Mouse (Mus musculus): ENCODE results near the gene Lcn9. TPM values are rescaled to one million over a fixed set of nuclear protein-coding genes. Genes with fewer than 3 reads are reported as not detected.

The Lcn9 gene
- not detected for polyA plus RNA-seq (2014; fragmentation: Illumina TruSeq; extraction: RNeasy Lipid Tissue Mini Kit (QIAGEN cat#74804); ENCODE audit: low read depth, low replicate concordance)

DNA sequence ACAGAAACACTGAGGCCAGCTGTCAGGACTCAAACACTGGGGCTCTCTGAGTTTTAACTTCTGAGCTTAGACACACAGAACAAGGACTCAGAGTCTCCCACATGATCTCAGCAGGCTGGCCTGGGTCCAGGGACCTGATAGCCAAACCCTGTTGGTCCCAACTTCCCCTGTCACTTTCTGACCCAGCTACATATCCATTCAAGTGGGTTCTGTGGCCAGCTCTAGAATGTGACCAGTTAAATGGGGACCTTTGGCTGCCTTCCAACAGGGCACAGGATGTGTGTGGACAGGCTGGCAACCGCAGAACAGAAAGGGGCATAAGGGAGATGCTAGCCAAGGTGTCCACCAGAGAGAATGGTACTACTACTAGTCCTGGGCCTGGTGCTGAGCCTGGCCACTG, at the start of gene Lcn9:
Gene Lcn9 (plus strand): TSS at position 348 of the 400 bp plus-strand sequence.

DNA sequence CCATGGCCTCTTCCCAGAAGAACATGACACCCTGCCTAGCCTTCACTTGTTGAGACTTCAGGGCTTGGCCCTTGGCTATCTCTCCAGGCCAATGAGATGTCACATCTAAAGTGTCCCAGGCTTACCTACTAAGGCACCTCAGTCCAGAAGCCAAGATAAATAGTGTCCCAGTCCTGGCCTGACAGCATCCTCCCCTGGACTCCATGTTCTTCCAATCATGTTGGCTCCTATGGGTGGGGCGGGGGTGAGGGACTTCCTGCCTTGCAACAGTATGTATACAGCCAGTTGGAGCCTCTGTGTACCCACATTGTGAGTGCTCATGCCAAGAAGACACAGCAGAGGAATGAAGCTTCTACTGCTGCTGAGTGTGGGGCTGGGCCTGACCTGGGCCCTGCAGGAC, 46.2 kb upstream of the Lcn9 start, which contains the start of gene Lcn11:
Gene Lcn11 (plus strand): TSS at position 301 of the 400 bp plus-strand sequence.

GRCm38 (mm10) chr2:25781957-25782356, 41.0 kb upstream of the Lcn9 start, which contains the start of gene Gm13539:
Gene Gm13539, plus strand, starts transcription at chr2:25782257.

DNA sequence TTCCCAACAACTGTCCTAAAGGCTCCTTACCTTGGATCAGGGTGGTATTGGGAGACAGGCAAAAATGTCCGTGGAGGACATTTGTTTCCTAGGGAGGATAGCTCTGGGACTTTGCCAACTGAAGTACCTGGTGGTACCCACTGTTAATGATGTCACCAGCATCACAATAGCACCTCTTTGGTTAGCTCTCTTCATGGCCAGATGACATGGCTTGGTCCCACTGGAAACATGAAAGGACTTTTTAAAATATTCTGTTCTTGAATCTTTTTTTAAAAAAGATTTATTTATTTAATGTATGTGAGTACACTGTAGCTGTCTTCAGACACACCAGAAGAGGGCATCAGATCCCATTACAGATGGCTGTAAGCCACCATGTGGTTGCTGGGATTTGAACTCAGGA, 7.2 kb upstream of the Lcn9 start, which contains the start of gene Glt6d1:
Gene Glt6d1 (minus strand): TSS at position 101 of the 400 bp plus-strand sequence.

DNA sequence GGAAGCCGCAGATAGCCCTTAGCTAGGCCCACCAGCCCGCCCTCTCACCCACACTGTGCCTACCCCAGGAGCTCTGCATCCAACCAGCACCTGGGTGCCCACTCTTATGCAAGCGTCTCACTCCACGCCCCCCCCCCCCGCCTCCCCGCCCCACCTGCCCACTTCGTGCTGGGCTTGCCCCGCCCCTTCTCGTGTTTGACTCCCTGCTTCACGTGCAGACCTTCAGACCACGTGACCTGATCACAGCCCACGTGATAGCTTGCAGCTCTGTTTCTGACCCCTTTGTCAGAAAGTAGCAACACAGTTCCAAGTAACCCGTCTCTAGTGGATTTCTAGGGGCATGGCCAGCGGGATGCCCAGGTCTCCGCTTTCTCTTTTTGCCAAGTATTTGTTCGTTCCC, 24.3 kb downstream of the Lcn9 start, which contains the start of gene Sohlh1:
Gene Sohlh1 (minus strand): TSS at position 23 of the 400 bp plus-strand sequence.

DNA sequence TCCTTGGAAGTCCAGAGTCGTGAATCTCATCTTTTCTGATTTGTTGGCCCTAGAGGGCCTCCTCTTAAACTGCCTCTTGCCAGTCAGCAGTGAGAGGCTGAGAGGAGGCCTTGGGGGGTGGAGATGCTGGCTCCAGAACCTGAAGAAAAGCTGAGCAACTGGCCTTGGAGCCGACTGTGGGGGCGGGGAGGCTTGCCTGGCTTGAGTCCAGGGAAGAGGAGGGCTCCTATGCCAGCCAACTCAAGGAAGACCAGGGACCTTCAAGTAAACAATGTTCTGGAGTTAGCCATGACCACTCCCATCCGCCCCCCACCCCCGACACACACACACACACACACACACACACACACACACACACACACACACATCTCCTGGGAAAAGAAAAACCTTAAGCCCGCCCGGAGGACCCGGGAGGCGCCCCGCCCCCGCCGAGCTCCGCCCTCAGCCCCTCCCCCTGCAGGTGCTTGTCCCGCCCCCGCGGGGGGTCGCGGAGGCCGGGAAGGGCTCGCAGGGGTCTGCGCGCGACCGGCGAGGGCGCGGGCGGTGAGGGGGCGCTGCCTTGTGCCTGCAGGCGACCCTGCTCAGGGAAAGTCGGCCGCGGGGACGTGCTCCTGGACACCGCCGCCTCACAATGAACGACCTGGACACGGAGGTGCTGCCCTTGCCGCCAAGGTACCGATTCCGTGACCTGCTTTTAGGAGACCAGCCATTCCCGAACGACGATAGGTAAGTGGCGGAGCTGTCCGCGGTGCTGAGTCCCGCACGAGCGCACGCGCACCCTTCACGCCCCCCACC, 40.6 kb downstream of the Lcn9 start, which contains the start of gene Kcnt1:
Gene Kcnt1 (plus strand): TSS at position 398 of the 795 bp plus-strand sequence.

Other genes starting within 250 kb of the Lcn9 start
- gene Mamdc4, start 248.3 kb upstream of the Lcn9 start, polyA plus RNA-seq (2014; fragmentation: Illumina TruSeq; extraction: RNeasy Lipid Tissue Mini Kit (QIAGEN cat#74804); ENCODE audit: low read depth, low replicate concordance) = not detected
- gene Phpt1, start 247.9 kb upstream of the Lcn9 start, polyA plus RNA-seq (2014; fragmentation: Illumina TruSeq; extraction: RNeasy Lipid Tissue Mini Kit (QIAGEN cat#74804); ENCODE audit: low read depth, low replicate concordance) = not detected
- gene Ajm1, start 241.4 kb upstream of the Lcn9 start, polyA plus RNA-seq (2014; fragmentation: Illumina TruSeq; extraction: RNeasy Lipid Tissue Mini Kit (QIAGEN cat#74804); ENCODE audit: low read depth, low replicate concordance) = not detected
- 29.1 TPM for gene Rabl6, start 214.6 kb upstream of the Lcn9 start, polyA plus RNA-seq (2014; fragmentation: Illumina TruSeq; extraction: RNeasy Lipid Tissue Mini Kit (QIAGEN cat#74804); ENCODE audit: low read depth, low replicate concordance)
- not detected for gene Ccdc183, start 205.5 kb upstream of the Lcn9 start, polyA plus RNA-seq (2014; fragmentation: Illumina TruSeq; extraction: RNeasy Lipid Tissue Mini Kit (QIAGEN cat#74804); ENCODE audit: low read depth, low replicate concordance)
- 3.3 TPM for gene Tmem141, start 201.1 kb upstream of the Lcn9 start, polyA plus RNA-seq (2014; fragmentation: Illumina TruSeq; extraction: RNeasy Lipid Tissue Mini Kit (QIAGEN cat#74804); ENCODE audit: low read depth, low replicate concordance)
- 7.5 TPM for gene Fcna, start 195.1 kb upstream of the Lcn9 start, polyA plus RNA-seq (2014; fragmentation: Illumina TruSeq; extraction: RNeasy Lipid Tissue Mini Kit (QIAGEN cat#74804); ENCODE audit: low read depth, low replicate concordance)
- gene Lcn8, start 170.0 kb upstream of the Lcn9 start, polyA plus RNA-seq (2014; fragmentation: Illumina TruSeq; extraction: RNeasy Lipid Tissue Mini Kit (QIAGEN cat#74804); ENCODE audit: low read depth, low replicate concordance) = not detected
- not detected for gene Lcn5, start 165.2 kb upstream of the Lcn9 start, polyA plus RNA-seq (2014; fragmentation: Illumina TruSeq; extraction: RNeasy Lipid Tissue Mini Kit (QIAGEN cat#74804); ENCODE audit: low read depth, low replicate concordance)
- gene Lcn6, start 146.4 kb upstream of the Lcn9 start, polyA plus RNA-seq (2014; fragmentation: Illumina TruSeq; extraction: RNeasy Lipid Tissue Mini Kit (QIAGEN cat#74804); ENCODE audit: low read depth, low replicate concordance) = not detected
- gene Lcn10, start 140.4 kb upstream of the Lcn9 start, polyA plus RNA-seq (2014; fragmentation: Illumina TruSeq; extraction: RNeasy Lipid Tissue Mini Kit (QIAGEN cat#74804); ENCODE audit: low read depth, low replicate concordance) = not detected
- not detected for gene Obp2a, start 123.1 kb upstream of the Lcn9 start, polyA plus RNA-seq (2014; fragmentation: Illumina TruSeq; extraction: RNeasy Lipid Tissue Mini Kit (QIAGEN cat#74804); ENCODE audit: low read depth, low replicate concordance)
- gene Bmyc, start 116.4 kb upstream of the Lcn9 start, polyA plus RNA-seq (2014; fragmentation: Illumina TruSeq; extraction: RNeasy Lipid Tissue Mini Kit (QIAGEN cat#74804); ENCODE audit: low read depth, low replicate concordance) = 5.0 TPM
- gene Obp2b, start 86.1 kb upstream of the Lcn9 start, polyA plus RNA-seq (2014; fragmentation: Illumina TruSeq; extraction: RNeasy Lipid Tissue Mini Kit (QIAGEN cat#74804); ENCODE audit: low read depth, low replicate concordance) = not detected
- gene Lcn3, start 57.6 kb upstream of the Lcn9 start, polyA plus RNA-seq (2014; fragmentation: Illumina TruSeq; extraction: RNeasy Lipid Tissue Mini Kit (QIAGEN cat#74804); ENCODE audit: low read depth, low replicate concordance) = not detected
- not detected for gene Lcn11, start 46.1 kb upstream of the Lcn9 start, polyA plus RNA-seq (2014; fragmentation: Illumina TruSeq; extraction: RNeasy Lipid Tissue Mini Kit (QIAGEN cat#74804); ENCODE audit: low read depth, low replicate concordance)
- gene Gm13539, start 40.9 kb upstream of the Lcn9 start, polyA plus RNA-seq (2014; fragmentation: Illumina TruSeq; extraction: RNeasy Lipid Tissue Mini Kit (QIAGEN cat#74804); ENCODE audit: low read depth, low replicate concordance) = not detected
- gene Glt6d1, start 7.3 kb upstream of the Lcn9 start, polyA plus RNA-seq (2014; fragmentation: Illumina TruSeq; extraction: RNeasy Lipid Tissue Mini Kit (QIAGEN cat#74804); ENCODE audit: low read depth, low replicate concordance) = not detected
- gene Sohlh1, start 24.1 kb downstream of the Lcn9 start, polyA plus RNA-seq (2014; fragmentation: Illumina TruSeq; extraction: RNeasy Lipid Tissue Mini Kit (QIAGEN cat#74804); ENCODE audit: low read depth, low replicate concordance) = not detected
- 0.13 TPM for gene Kcnt1, start 40.6 kb downstream of the Lcn9 start, polyA plus RNA-seq (2014; fragmentation: Illumina TruSeq; extraction: RNeasy Lipid Tissue Mini Kit (QIAGEN cat#74804); ENCODE audit: low read depth, low replicate concordance)
- 7.6 TPM for gene Camsap1, start 160.1 kb downstream of the Lcn9 start, polyA plus RNA-seq (2014; fragmentation: Illumina TruSeq; extraction: RNeasy Lipid Tissue Mini Kit (QIAGEN cat#74804); ENCODE audit: low read depth, low replicate concordance)
- gene Ubac1, start 198.6 kb downstream of the Lcn9 start, polyA plus RNA-seq (2014; fragmentation: Illumina TruSeq; extraction: RNeasy Lipid Tissue Mini Kit (QIAGEN cat#74804); ENCODE audit: low read depth, low replicate concordance) = 35.6 TPM